Mouse (Mus musculus) embryonic facial prominence, embryonic 12.5 days (tissue): ENCODE data around the gene Scfd2. TPM values are rescaled to one million over a fixed set of nuclear protein-coding genes. Genes with fewer than 3 reads are reported as not detected.

Source experiments
- ATAC-seq: fragments of 200-750 bp; cut with Nextera tagmentation; 2 replicates; pipeline ENCODE4 v1.8.0; 2017; ENCODE audit not compliant: insufficient number of reproducible peaks, insufficient read depth, low FRiP score, low TSS enrichment
- H3K27ac ChIP-seq: fragments of 300-500 bp; sonication (generic); 2 replicates; pipeline ENCODE4 v1.5.1; 2016; ENCODE audit warnings: mild to moderate bottlenecking
- H3K27me3 ChIP-seq: fragments of 300-500 bp; sonication (generic); 2 replicates; pipeline ENCODE4 v1.6.1; 2016; ENCODE audit warnings: mild to moderate bottlenecking, moderate library complexity
- H3K36me3 ChIP-seq: fragments of 300-500 bp; sonication (generic); 2 replicates; pipeline ENCODE4 v1.6.1; 2016; ENCODE audit warnings: mild to moderate bottlenecking
- H3K4me1 ChIP-seq: fragments of 300-500 bp; sonication (generic); 2 replicates; pipeline ENCODE4 v1.6.1; 2016
- H3K4me2 ChIP-seq: fragments of 300-500 bp; sonication (generic); replicated peaks from 2 replicates; pipeline ENCODE4 v1.6.1; 2016; ENCODE audit warnings: mild to moderate bottlenecking, moderate library complexity
- H3K4me3 ChIP-seq: fragments of 300-500 bp; sonication (generic); 2 replicates; pipeline ENCODE4 v1.5.1; 2016; ENCODE audit warnings: mild to moderate bottlenecking
- H3K9ac ChIP-seq: fragments of 300-500 bp; sonication (generic); 2 replicates; pipeline ENCODE4 v1.6.1; 2016; ENCODE audit warnings: mild to moderate bottlenecking, moderate library complexity
- H3K9me3 ChIP-seq: fragments of 300-500 bp; sonication (generic); 2 replicates; pipeline ENCODE4 v1.6.1; 2016; ENCODE audit warnings: mild to moderate bottlenecking, moderate library complexity
- WGBS: fragments of 180-500 bp; shearing (Covaris S2); methylation state at CpG from one replicate; pipeline ENCODE4 v1.1.7; 2016; 5-methylcytosine and 5-hydroxymethylcytosine counted together
- polyA plus RNA-seq: library from polyadenylated mRNA; unstranded; fragments of >200 nt; fragmentation: Nextera tagmentation; extraction: Ambion mirVana; gene quantifications from 2 replicates; pipeline ENCODE4 v1.2.1, GENCODE M21; 2016

The Scfd2 gene
- polyA plus RNA-seq, 1 experiment from 2014 or later, result 18.2 TPM

- Histone ChIP-seq H3K4me3 (no peak overlapping the region), H3K27me3 (no peaks in the 10 kb centered on the region), H3K9me3 (no peaks in the 10 kb centered on the region), H3K4me1 (peaks cover 59% of the 10 kb centered on the region), H3K27ac (no peak overlapping the region), H3K4me2 (no peak overlapping the region), H3K36me3 (no peaks in the 10 kb centered on the region), H3K9ac (no peak overlapping the region)
- 77% methylated on average over 6 of the region's 6 CpGs for WGBS
- no peak for ATAC-seq
Measured at GRCm38 (mm10) chr5:74163141-74163540, 368.4 kb downstream of the Scfd2 start.

GRCm38 (mm10) chr5:74162013-74162412 lies 369.5 kb downstream of the Scfd2 start:
- no peaks in the 10 kb centered on the region for H3K36me3 ChIP-seq
- no peak overlapping the region for H3K9ac ChIP-seq
- peak overlapping the region; percentile 19; the same call in 1 of the 2 replicates for H3K4me3 ChIP-seq
- no peaks in the 10 kb centered on the region for H3K9me3 ChIP-seq
- peaks cover 57% of the 10 kb centered on the region for H3K4me1 ChIP-seq
- no peak for ATAC-seq
- peak overlapping the region; percentile 89 for H3K27ac ChIP-seq
- H3K4me2 ChIP-seq, result peak overlapping the region; percentile 49
- 23% methylated on average over 3 of the region's 3 CpGs for WGBS
- no peaks in the 10 kb centered on the region for H3K27me3 ChIP-seq

GRCm38 (mm10) chr5:74161297-74161926 lies 370.1 kb downstream of the Scfd2 start:
- Histone ChIP-seq H3K27ac (peak overlapping the region; percentile 89), H3K4me1 (peaks cover 57% of the 10 kb centered on the region), H3K9ac (no peak overlapping the region), H3K9me3 (no peaks in the 10 kb centered on the region), H3K4me3 (peak overlapping the region; percentile 19), H3K27me3 (no peaks in the 10 kb centered on the region), H3K4me2 (peak overlapping the region; percentile 49), H3K36me3 (no peaks in the 10 kb centered on the region)
- ATAC-seq, result peak; percentile 90
- WGBS, result 6% methylated on average over 15 of the region's 15 CpGs

GRCm38 (mm10) chr5:74160349-74160748 lies 371.2 kb downstream of the Scfd2 start:
- Histone ChIP-seq H3K9me3 (no peaks in the 10 kb centered on the region), H3K4me3 (no peak overlapping the region), H3K36me3 (no peaks in the 10 kb centered on the region), H3K27me3 (no peaks in the 10 kb centered on the region), H3K27ac (peak overlapping the region; percentile 89), H3K4me2 (no peak overlapping the region), H3K4me1 (peaks cover 68% of the 10 kb centered on the region), H3K9ac (no peak overlapping the region)
- ATAC-seq, result no peak
- WGBS, result 48% methylated on average over 4 of the region's 4 CpGs

GRCm38 (mm10) chr5:74159906-74160305 lies 371.7 kb downstream of the Scfd2 start:
- H3K9ac ChIP-seq, result no peak overlapping the region
- H3K4me2 ChIP-seq, result no peak overlapping the region
- H3K27ac ChIP-seq, result peak overlapping the region; percentile 89
- H3K4me3 ChIP-seq, result no peak overlapping the region
- no peaks in the 10 kb centered on the region for H3K36me3 ChIP-seq
- H3K4me1 ChIP-seq, result peaks cover 68% of the 10 kb centered on the region
- no peak for ATAC-seq
- no peaks in the 10 kb centered on the region for H3K27me3 ChIP-seq
- WGBS, result 19% methylated on average over 7 of the region's 7 CpGs
- no peaks in the 10 kb centered on the region for H3K9me3 ChIP-seq

- Histone ChIP-seq H3K4me1 (peaks cover 62% of the 10 kb centered on the region), H3K9ac (no peak overlapping the region), H3K4me2 (no peak overlapping the region), H3K9me3 (no peaks in the 10 kb centered on the region), H3K27me3 (no peaks in the 10 kb centered on the region), H3K36me3 (no peaks in the 10 kb centered on the region), H3K4me3 (no peak overlapping the region), H3K27ac (peak overlapping the region; percentile 89)
- no peak for ATAC-seq
- WGBS, result 34% methylated on average over 6 of the region's 6 CpGs
Measured at GRCm38 (mm10) chr5:74158929-74159632, 372.5 kb downstream of the Scfd2 start.

- Histone ChIP-seq H3K9me3 (no peaks in the 10 kb centered on the region), H3K27ac (no peak overlapping the region; the same call in 1 of the 2 replicates), H3K4me3 (no peak overlapping the region), H3K4me2 (no peak overlapping the region), H3K27me3 (no peaks in the 10 kb centered on the region), H3K36me3 (no peaks in the 10 kb centered on the region), H3K4me1 (peaks cover 33% of the 10 kb centered on the region), H3K9ac (no peak overlapping the region)
- 19% methylated on average over 7 of the region's 7 CpGs for WGBS
- ATAC-seq, result 0 out of 2 replicates have a peak, but pooled peaks have one; percentile 18
Measured at GRCm38 (mm10) chr5:74155860-74156351, 375.7 kb downstream of the Scfd2 start.

Other genes starting within 250 kb of the Scfd2 start
- gene Fip1l1, start 3.7 kb upstream of the Scfd2 start, polyA plus RNA-seq, result 122 and 127 TPM in 2 replicates
- 1.8 and 2.0 TPM in 2 replicates for gene Lnx1, start 171.2 kb upstream of the Scfd2 start, polyA plus RNA-seq